Mouse (Mus musculus): ENCODE results near the gene Pdk3.

Gene Pdk3

GRCm38 (mm10) chrX:93831561-93832336 lies at the start of gene Pdk3:
Pdk3 (minus strand) TSS chrX:93832201.
- DNase-seq, result peak; percentile 89

GRCm38 (mm10) chrX:93877634-93878016 lies 45.6 kb upstream of the Pdk3 start:
- no peak for DNase-seq

DNA sequence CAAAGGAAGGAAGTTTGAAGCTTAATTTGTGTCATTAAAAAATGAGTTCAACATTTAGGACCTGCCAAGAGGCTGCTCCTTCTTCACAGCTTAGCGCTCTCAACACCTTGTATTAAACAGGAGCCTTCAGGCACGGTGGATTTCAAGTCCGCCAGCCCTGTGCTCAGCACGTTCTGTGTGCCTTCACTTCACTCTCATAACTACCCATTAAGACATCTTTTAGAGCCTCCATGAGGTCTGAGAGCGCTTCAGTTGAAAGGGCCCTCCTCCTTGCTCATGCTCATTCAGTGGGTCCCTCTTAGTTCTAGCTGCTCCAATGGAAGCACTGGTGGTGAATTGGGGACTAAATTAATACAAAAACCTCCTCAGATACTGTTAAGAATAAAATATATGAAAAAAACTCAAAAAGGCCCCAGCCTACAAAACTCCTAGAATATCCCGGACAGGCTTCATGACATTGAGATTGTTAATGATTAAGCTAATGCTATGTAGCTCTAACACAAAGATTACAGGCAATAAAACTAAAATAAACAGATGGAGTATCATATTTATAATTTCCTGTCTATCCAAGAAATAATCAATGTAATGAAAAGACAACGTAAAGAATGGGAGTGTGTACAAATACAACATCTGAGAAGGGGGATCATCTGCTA lies 45.1 kb upstream of the Pdk3 start:
- no peak for DNase-seq

DNA sequence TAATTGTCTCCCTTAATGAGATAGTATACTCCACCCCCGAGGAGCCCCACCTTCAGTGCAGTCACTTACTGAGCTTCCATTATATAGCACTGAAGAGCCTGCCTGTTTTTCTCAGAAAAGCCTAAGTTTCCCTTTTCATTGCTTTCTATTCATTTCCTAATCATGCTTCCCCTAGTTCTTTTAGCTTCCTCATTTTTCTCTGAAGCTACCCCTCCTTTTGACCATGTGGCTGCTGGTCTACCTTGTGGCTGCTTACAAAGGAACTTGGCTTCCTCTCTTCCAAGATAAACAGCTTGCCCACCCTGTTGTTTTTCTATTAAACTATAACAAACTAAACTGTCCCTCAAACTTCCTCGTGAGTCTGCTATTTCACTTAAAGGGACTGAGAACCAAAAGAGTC lies 31.4 kb upstream of the Pdk3 start:
- no peak for DNase-seq

- no peak for DNase-seq
Measured at GRCm38 (mm10) chrX:93862525-93863086, 30.6 kb upstream of the Pdk3 start.

- no peak for DNase-seq
Measured at GRCm38 (mm10) chrX:93857756-93858155, 25.8 kb upstream of the Pdk3 start.

DNA sequence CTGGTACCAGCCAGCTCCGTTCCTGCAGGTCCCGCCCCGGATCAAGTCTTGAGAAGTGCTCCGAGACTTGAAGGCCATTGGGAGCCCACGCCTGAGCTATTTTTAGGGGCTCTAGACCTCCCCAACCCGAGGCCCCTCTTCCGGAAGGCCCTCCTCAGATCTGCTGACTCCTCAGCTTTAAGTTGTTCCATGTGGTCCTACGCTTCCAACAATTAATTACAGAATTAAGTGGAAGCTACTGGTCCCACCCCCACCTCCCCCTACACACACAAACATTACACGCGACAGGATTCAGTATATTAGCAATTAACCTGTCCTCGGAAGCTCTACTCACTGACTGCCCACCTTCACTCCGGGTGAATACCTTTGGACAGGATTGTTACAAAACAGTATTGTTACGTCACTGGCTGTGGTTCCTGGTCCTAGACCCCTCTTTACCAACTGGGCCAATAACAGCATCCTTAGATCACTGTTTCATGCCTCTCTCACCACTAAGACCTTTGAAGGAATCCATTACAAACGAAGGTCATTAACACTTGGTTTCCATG lies 410 bp upstream of the Pdk3 start:
- DNase-seq, result no peak

- no peak for DNase-seq
Measured at GRCm38 (mm10) chrX:93825787-93826186, 6.2 kb downstream of the Pdk3 start.

- DNase-seq, result no peak
Measured at GRCm38 (mm10) chrX:93808040-93808439, 24.0 kb downstream of the Pdk3 start.

GRCm38 (mm10) chrX:93793168-93793567 lies 38.8 kb downstream of the Pdk3 start:
- DNase-seq, result no peak

- no peak for DNase-seq
Measured at GRCm38 (mm10) chrX:93789562-93789961, 42.4 kb downstream of the Pdk3 start.

DNA sequence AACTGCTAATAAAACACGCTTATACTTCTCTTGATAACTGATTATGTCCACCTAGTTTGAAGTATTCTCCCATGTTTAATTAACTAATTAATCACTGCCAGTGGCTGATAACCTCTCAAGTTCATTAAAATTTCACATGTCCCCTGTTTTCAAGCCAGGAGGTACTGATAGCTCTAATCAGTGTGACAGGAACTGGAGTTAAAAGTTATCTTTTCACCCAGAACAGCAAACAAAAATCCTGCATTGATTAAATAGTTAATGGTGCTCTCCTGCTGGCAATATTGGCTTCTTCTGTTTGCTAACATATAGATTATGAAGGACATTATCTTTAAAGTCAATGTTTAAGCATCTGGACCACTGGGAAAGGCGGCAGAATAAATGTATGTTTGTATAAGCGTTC lies 71.2 kb downstream of the Pdk3 start:
- DNase-seq, result no peak

DNA sequence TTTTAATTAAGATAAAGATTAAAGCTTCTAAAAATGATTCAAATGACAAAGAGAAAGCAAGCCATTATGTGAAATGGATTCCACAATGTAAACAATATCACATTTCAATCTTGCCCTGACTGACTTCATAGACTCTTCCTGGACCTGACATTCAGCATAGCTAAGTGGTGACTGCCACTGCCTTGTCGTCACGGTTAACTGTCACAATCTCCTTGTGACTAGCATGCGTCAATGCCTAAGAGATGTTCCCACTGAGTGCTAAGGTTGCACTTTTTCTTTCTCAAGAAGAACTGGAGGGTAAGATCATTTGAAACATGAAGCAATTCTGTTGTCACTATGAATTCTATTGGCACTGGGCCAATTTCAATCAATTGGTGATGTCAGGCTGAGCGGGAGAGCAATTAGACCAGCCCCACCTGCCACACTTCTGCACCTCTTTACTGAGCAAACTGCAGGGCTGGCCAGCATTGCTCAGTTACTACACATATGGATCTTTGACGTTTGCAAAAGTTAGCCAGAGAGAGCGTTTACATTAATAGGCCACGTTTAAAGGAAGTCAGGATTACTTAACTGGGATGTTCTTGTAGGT lies 75.0 kb downstream of the Pdk3 start:
- no peak for DNase-seq

GRCm38 (mm10) chrX:93755210-93755842 lies 76.7 kb downstream of the Pdk3 start:
- no peak for DNase-seq

- no peak for DNase-seq
Measured at GRCm38 (mm10) chrX:93750566-93750965, 81.4 kb downstream of the Pdk3 start.

DNA sequence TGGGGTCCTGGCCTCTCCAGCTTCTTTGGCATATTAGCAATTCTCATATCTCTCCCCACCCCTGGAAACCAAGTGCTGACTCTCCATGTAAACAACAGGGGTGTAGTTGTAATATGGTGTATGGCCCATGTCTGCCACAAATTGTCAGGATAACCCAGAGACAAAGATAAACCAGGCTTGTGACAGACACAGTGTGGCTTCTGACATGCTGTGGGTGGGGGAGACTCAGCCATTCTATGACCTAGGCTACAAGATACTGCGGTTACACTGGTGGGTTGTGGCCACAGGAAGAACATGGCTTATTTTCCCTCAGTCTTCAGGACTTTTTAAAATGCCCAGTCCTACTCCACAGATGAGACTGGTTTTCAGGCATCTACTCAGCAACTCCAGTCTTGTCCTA lies 82.8 kb downstream of the Pdk3 start:
- no peak for DNase-seq

GRCm38 (mm10) chrX:93732975-93733748 lies 98.8 kb downstream of the Pdk3 start:
- DNase-seq, result no peak

GRCm38 (mm10) chrX:93732407-93732806 lies 99.6 kb downstream of the Pdk3 start:
- DNase-seq, result no peak

DNA sequence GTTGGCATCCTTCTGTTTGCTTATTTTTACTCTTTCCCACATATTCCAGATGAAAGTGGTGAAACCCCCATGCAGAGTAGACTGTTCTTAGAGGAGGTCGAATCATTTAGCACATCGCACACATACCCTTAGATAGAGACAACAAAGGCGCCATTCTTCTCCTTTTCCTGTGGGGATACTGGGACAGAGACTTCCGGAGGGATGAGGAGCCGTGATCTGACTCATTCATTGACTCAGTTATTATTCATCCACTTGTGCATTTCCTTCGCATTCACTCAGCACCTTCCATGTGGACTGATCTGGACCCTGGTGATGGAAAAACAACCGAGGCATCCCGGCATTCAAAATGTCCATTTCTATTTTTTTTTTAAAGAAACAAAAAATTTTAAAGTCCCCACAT lies 101.1 kb downstream of the Pdk3 start:
- no peak for DNase-seq

DNA sequence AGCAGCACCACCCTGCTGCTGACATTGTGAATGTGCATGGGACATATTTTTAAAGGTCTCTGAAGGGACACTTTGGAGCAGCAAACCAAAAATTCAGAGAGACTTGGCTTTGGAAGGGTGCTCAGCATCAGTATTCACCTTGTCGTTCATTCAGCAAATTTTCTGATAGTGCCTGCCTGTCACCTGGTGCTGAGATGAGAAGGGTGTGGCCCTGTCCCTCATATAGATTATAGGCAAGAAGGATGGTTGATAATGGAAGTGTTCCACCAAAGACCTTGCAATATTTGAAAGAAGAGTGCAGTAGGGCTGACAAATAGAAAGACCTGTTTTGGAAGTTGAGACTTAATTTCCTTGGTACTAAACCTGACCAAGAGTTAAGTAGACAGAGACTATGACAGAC lies 102.5 kb downstream of the Pdk3 start:
- DNase-seq, result no peak

Data from layer of hippocampus, adult 9-11 months (tissue).